1 mouse cellular context compared by ENCODE assay signal in the genomic region with DNA sequence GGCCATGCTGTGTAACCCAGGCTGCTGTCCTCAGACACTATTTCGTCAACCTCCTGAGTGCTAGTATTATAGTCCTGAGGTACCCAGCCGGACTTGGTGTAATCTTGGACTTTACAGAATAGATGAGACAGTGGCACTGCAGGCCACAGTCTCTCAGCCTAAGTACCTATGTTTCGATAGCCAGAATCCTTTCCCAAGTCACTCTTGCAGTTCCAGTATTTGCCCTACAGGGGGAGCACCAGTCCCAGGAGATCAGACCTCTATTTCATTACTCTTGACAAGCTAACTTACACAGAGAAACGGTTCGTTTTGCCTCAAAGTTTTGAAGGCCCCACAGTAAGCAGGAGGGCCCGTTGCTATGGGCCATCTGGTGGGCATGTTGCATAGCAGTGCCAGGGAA.
A peak's percentile ranks its signal among the peaks of the same experiment; 100 is the strongest.
TF ChIP-seq lines count a peak whose summit lies in the region.

No protein-coding gene starts in this region.

TF ChIP-seq in MEL, 35 proteins besides CTCF, POLR2A, EP300 and RAD21:
- TF ChIP-seq RCOR1 (IDR thresholded peaks at IDR 0.05; ENCODE audit: low read depth, low read length) (no peak), ZC3H11A (IDR thresholded peaks at IDR 0.05; ENCODE audit: low read depth, low read length) (no peak), MYB (IDR thresholded peaks at IDR 0.05; ENCODE audit: low read depth, low read length) (no peak), KAT2A (conservative IDR thresholded peaks at IDR 0.05; ENCODE audit: low read depth, low read length) (no peak), BHLHE40 (IDR thresholded peaks at IDR 0.05; ENCODE audit: borderline replicate concordance, low read depth, low read length) (no peak), SMC3 (IDR thresholded peaks at IDR 0.05; ENCODE audit: low read depth, low read length) (peak; percentile 33), CHD1 (IDR thresholded peaks at IDR 0.05; ENCODE audit: low read depth, low read length) (no peak), POLR2AphosphoS5 (IDR thresholded peaks at IDR 0.05; ENCODE audit: borderline replicate concordance, low read depth, low read length) (no peak)
